Mouse (Mus musculus): ENCODE data around the gene Dhps. TPM values are rescaled to one million over a fixed set of nuclear protein-coding genes. Genes with fewer than 3 reads are reported as not detected.
"Not testable (repeated sequence)": the region's sequence is repeated elsewhere in the genome, so short reads cannot be mapped to it uniquely, and the experiment has no call there.

The Dhps gene
- polyA plus RNA-seq, 1 experiment from 2014 or later = 55.8 TPM

- Histone ChIP-seq H3K36me3 (ENCODE audit: control insufficient read depth, insufficient read depth, low read length) (peaks cover 54% of the 10 kb centered on the region), H3K9ac (ENCODE audit: low read length) (no peak overlapping the region), H3K27ac (replicated peaks in 1 of 2; ENCODE audit: control insufficient read depth in 1 of 2, insufficient read depth in 1 of 2, low read depth in 2 of 2, low read length in 2 of 2) (no peak overlapping the region), H3K9me3 (ENCODE audit: control insufficient read depth, low read length) (no peaks in the 10 kb centered on the region), H3K4me1 (ENCODE audit: control insufficient read depth in 2 of 2, insufficient read depth in 2 of 2, low read length in 2 of 2) (peaks cover 5 to 16% of the 10 kb centered on the region in 2 experiments), H3K4me3 (ENCODE audit: control insufficient read depth in 1 of 2, insufficient read depth in 1 of 2, low read depth in 1 of 2, low read length in 2 of 2) (no peak overlapping the region), H3K4me2 (ENCODE audit: low read length) (no peak overlapping the region), H3K27me3 (ENCODE audit: control insufficient read depth, insufficient read depth, low read length) (no peaks in the 10 kb centered on the region)
- ATAC-seq (ENCODE audit: insufficient number of reproducible peaks, insufficient read depth, low FRiP score, low read depth) = no peak
- WGBS = 84% methylated on average over 10 of the region's 10 CpGs
Observed at GRCm38 (mm10) chr8:85074617-85075016, 3.1 kb downstream of the Dhps start.

- no peak overlapping the region for H3K27ac ChIP-seq (replicated peaks in 1 of 2; ENCODE audit: control insufficient read depth in 1 of 2, insufficient read depth in 1 of 2, low read depth in 2 of 2, low read length in 2 of 2)
- ATAC-seq (ENCODE audit: insufficient number of reproducible peaks, insufficient read depth, low FRiP score, low read depth) = no peak
- H3K4me1 ChIP-seq (ENCODE audit: control insufficient read depth in 2 of 2, insufficient read depth in 2 of 2, low read length in 2 of 2) = peaks cover 6 to 20% of the 10 kb centered on the region in 2 experiments
- H3K36me3 ChIP-seq (ENCODE audit: control insufficient read depth, insufficient read depth, low read length) = peaks cover 54% of the 10 kb centered on the region
- H3K9me3 ChIP-seq (ENCODE audit: control insufficient read depth, low read length) = no peaks in the 10 kb centered on the region
- H3K27me3 ChIP-seq (ENCODE audit: control insufficient read depth, insufficient read depth, low read length) = no peaks in the 10 kb centered on the region
- WGBS = 74% methylated on average over 9 of the region's 9 CpGs
- no peak overlapping the region for H3K4me3 ChIP-seq (ENCODE audit: control insufficient read depth in 1 of 2, insufficient read depth in 1 of 2, low read depth in 1 of 2, low read length in 2 of 2)
- H3K4me2 ChIP-seq (ENCODE audit: low read length) = no peak overlapping the region
- no peak overlapping the region for H3K9ac ChIP-seq (ENCODE audit: low read length)
Observed at GRCm38 (mm10) chr8:85076001-85076400, 4.4 kb downstream of the Dhps start.

GRCm38 (mm10) chr8:85076993-85077392 is 5.4 kb downstream of the Dhps start:
- H3K9ac ChIP-seq (ENCODE audit: low read length) = no peak overlapping the region
- no peaks in the 10 kb centered on the region for H3K9me3 ChIP-seq (ENCODE audit: control insufficient read depth, low read length)
- 0% methylated on average over 2 of the region's 2 CpGs for WGBS
- H3K4me2 ChIP-seq (ENCODE audit: low read length) = no peak overlapping the region
- peaks cover 54% of the 10 kb centered on the region for H3K36me3 ChIP-seq (ENCODE audit: control insufficient read depth, insufficient read depth, low read length)
- no peaks in the 10 kb centered on the region for H3K27me3 ChIP-seq (ENCODE audit: control insufficient read depth, insufficient read depth, low read length)
- H3K4me3 ChIP-seq (ENCODE audit: control insufficient read depth in 1 of 2, insufficient read depth in 1 of 2, low read depth in 1 of 2, low read length in 2 of 2) = no peak overlapping the region
- ATAC-seq (ENCODE audit: insufficient number of reproducible peaks, insufficient read depth, low FRiP score, low read depth) = no peak
- H3K27ac ChIP-seq (replicated peaks in 1 of 2; ENCODE audit: control insufficient read depth in 1 of 2, insufficient read depth in 1 of 2, low read depth in 2 of 2, low read length in 2 of 2) = no peak overlapping the region
- peaks cover 11 to 26% of the 10 kb centered on the region in 2 experiments for H3K4me1 ChIP-seq (ENCODE audit: control insufficient read depth in 2 of 2, insufficient read depth in 2 of 2, low read length in 2 of 2)

DNA sequence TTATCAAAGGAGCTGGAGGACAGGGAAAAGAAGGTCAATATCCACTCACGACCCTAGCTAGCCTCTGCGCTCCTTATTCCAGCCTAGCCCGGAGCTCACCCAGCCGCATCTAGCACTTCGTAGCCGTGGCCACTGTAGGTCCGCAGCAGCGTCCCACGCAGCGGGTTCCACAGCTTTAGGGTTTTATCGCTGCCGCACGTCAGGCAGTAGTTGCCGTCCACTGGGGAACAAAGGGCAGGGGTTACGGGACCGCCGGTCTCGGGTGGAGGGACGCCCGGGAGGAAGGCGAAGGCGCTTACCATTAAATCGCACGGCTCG is 8.6 kb downstream of the Dhps start:
- Histone ChIP-seq H3K4me2 (ENCODE audit: low read length) (peak overlapping the region; percentile 95), H3K9ac (ENCODE audit: low read length) (peak overlapping the region; percentile 94), H3K36me3 (ENCODE audit: control insufficient read depth, insufficient read depth, low read length) (peaks cover 37% of the 10 kb centered on the region), H3K4me1 (ENCODE audit: control insufficient read depth in 2 of 2, insufficient read depth in 2 of 2, low read length in 2 of 2) (peaks cover 16 to 32% of the 10 kb centered on the region in 2 experiments), H3K27me3 (ENCODE audit: control insufficient read depth, insufficient read depth, low read length) (no peaks in the 10 kb centered on the region), H3K4me3 (ENCODE audit: control insufficient read depth in 1 of 2, insufficient read depth in 1 of 2, low read depth in 1 of 2, low read length in 2 of 2) (peak overlapping the region; percentile 82 to 90), H3K9me3 (ENCODE audit: control insufficient read depth, low read length) (no peaks in the 10 kb centered on the region), H3K27ac (replicated peaks in 1 of 2; ENCODE audit: control insufficient read depth in 1 of 2, insufficient read depth in 1 of 2, low read depth in 2 of 2, low read length in 2 of 2) (peak overlapping the region in 1 of 2 experiments; percentile 69; a peak in 2 of 4 replicates)
- ATAC-seq (ENCODE audit: insufficient number of reproducible peaks, insufficient read depth, low FRiP score, low read depth) = no peak
- 1% methylated on average over 25 of the region's 25 CpGs for WGBS

DNA sequence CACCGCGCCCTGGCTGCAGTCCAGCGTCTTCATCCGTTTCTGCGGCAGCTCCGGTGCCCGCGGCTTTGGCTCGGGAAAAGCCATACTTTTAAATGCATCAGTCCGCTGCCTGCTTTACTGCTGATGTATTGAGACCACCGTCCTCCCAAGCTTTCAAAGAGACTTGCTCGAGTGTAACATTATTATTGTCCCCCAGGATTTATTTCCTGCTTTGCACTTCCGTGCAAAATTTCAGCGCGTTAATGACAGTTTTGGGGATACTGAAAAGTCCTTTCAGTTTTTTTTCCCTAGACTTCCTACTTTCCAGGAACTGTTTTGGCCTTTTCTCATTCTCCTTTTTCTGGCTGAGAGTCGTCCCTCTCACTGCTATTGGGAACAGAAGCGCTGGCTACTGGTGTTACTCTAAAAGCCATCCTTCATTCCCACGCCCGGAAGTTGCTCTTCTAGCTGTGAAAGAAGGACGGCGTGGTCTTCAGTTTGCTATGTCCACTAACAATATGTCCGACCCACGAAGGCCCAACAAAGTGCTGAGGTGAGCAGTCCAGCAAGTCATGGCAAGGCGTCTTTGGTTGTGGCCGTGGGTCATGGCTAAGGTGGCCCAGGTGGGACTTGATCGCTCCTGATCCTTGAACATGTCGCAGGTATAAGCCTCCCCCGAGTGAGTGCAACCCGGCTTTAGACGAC is 9.1 kb downstream of the Dhps start, which contains the start of gene Wdr83os:
Gene Wdr83os (plus strand): TSS at position 209 of the 684 bp plus-strand sequence.
- peak within 1 kb of the TSS; percentile 68 to 69 for H3K27ac ChIP-seq (replicated peaks in 1 of 2; ENCODE audit: control insufficient read depth in 1 of 2, insufficient read depth in 1 of 2, low read depth in 2 of 2, low read length in 2 of 2)
- peak within 1 kb of the TSS; percentile 82 to 90 for H3K4me3 ChIP-seq (ENCODE audit: control insufficient read depth in 1 of 2, insufficient read depth in 1 of 2, low read depth in 1 of 2, low read length in 2 of 2)
- peaks cover 16 to 32% of the 10 kb centered on the region in 2 experiments for H3K4me1 ChIP-seq (ENCODE audit: control insufficient read depth in 2 of 2, insufficient read depth in 2 of 2, low read length in 2 of 2)
- peak within 1 kb of the TSS; percentile 94 for H3K9ac ChIP-seq (ENCODE audit: low read length)
- under 1% methylated on average over 30 of the region's 30 CpGs for WGBS
- H3K27me3 ChIP-seq (ENCODE audit: control insufficient read depth, insufficient read depth, low read length) = no peaks in the 10 kb centered on the region
- no peaks in the 10 kb centered on the region for H3K9me3 ChIP-seq (ENCODE audit: control insufficient read depth, low read length)
- H3K36me3 ChIP-seq (ENCODE audit: control insufficient read depth, insufficient read depth, low read length) = peaks cover 37% of the 10 kb centered on the region
- H3K4me2 ChIP-seq (ENCODE audit: low read length) = peak within 1 kb of the TSS; percentile 95
- no peak for ATAC-seq (ENCODE audit: insufficient number of reproducible peaks, insufficient read depth, low FRiP score, low read depth)

GRCm38 (mm10) chr8:85081216-85081555 is 9.6 kb downstream of the Dhps start, which contains the start of gene Wdr83:
Gene Wdr83 (minus strand): TSS chr8:85081306.
- peak; percentile 48; the same call in 1 of the 2 replicates for ATAC-seq (ENCODE audit: insufficient number of reproducible peaks, insufficient read depth, low FRiP score, low read depth)
- Histone ChIP-seq H3K27ac (replicated peaks in 1 of 2; ENCODE audit: control insufficient read depth in 1 of 2, insufficient read depth in 1 of 2, low read depth in 2 of 2, low read length in 2 of 2) (peak within 1 kb of the TSS; percentile 68 to 69), H3K36me3 (ENCODE audit: control insufficient read depth, insufficient read depth, low read length) (peaks cover 36% of the 10 kb centered on the region), H3K9me3 (ENCODE audit: control insufficient read depth, low read length) (no peaks in the 10 kb centered on the region), H3K27me3 (ENCODE audit: control insufficient read depth, insufficient read depth, low read length) (no peaks in the 10 kb centered on the region), H3K9ac (ENCODE audit: low read length) (peak within 1 kb of the TSS; percentile 94), H3K4me2 (ENCODE audit: low read length) (peak within 1 kb of the TSS; percentile 95), H3K4me3 (ENCODE audit: control insufficient read depth in 1 of 2, insufficient read depth in 1 of 2, low read depth in 1 of 2, low read length in 2 of 2) (peak within 1 kb of the TSS; percentile 82 to 90), H3K4me1 (ENCODE audit: control insufficient read depth in 2 of 2, insufficient read depth in 2 of 2, low read length in 2 of 2) (peaks cover 16 to 32% of the 10 kb centered on the region in 2 experiments)
- 3% methylated on average over 9 of the region's 9 CpGs for WGBS

GRCm38 (mm10) chr8:85082169-85082568 is 10.6 kb downstream of the Dhps start:
- peaks cover 37% of the 10 kb centered on the region for H3K36me3 ChIP-seq (ENCODE audit: control insufficient read depth, insufficient read depth, low read length)

More at GRCm38 (mm10) chr8:85082169-85082568, 10.6 kb downstream of the Dhps start:
- H3K4me2 ChIP-seq (ENCODE audit: low read length); H3K27ac ChIP-seq (replicated peaks in 1 of 2; ENCODE audit: control insufficient read depth in 1 of 2, insufficient read depth in 1 of 2, low read depth in 2 of 2, low read length in 2 of 2); H3K27me3 ChIP-seq (ENCODE audit: control insufficient read depth, insufficient read depth, low read length); H3K9ac ChIP-seq (ENCODE audit: low read length); ATAC-seq (ENCODE audit: insufficient number of reproducible peaks, insufficient read depth, low FRiP score, low read depth); H3K4me3 ChIP-seq (ENCODE audit: control insufficient read depth in 1 of 2, insufficient read depth in 1 of 2, low read depth in 1 of 2, low read length in 2 of 2); H3K9me3 ChIP-seq (ENCODE audit: control insufficient read depth, low read length): not testable (repeated sequence)
- peaks cover 16 to 32% of the 10 kb centered on the region in 2 experiments for H3K4me1 ChIP-seq (ENCODE audit: control insufficient read depth in 2 of 2, insufficient read depth in 2 of 2, low read length in 2 of 2)
- 83% methylated on average over 4 of the region's 4 CpGs for WGBS
